Mouse (Mus musculus) CD4-positive, CD25-positive, alpha-beta regulatory T cell, adult 9 weeks (primary cell): ENCODE measurements around the gene Siae. TPM values are rescaled to one million over a fixed set of nuclear protein-coding genes. Genes with fewer than 3 reads are reported as not detected.

Experiments
- polyA plus RNA-seq: library from polyadenylated mRNA; unstranded; fragments of 100-300 nt; shearing (Covaris generic); gene quantifications from one replicate; pipeline ENCODE4 v1.2.1, GENCODE M21; 2017

Siae gene
- 19.7 TPM for polyA plus RNA-seq

GRCm38 (mm10) chr9:37554838-37555748 lies at the start of gene Siae:
Gene Siae (plus strand): TSS chr9:37555698.

GRCm38 (mm10) chr9:37527396-37528224 lies 27.9 kb upstream of the Siae start, which contains the start of gene Esam:
Gene Esam (plus strand): TSS chr9:37528078.

GRCm38 (mm10) chr9:37539170-37540025 lies 16.1 kb upstream of the Siae start, which contains the start of gene Vsig2:
Gene Vsig2 (plus strand): TSS chr9:37539255.

GRCm38 (mm10) chr9:37552536-37553293 lies 2.8 kb upstream of the Siae start, which contains the start of gene Nrgn:
Gene Nrgn (minus strand): TSS chr9:37552904.

GRCm38 (mm10) chr9:37613182-37613910 lies 57.8 kb downstream of the Siae start, which contains the start of gene Spa17:
Gene Spa17 (minus strand): TSS chr9:37613722.

GRCm38 (mm10) chr9:37656931-37657481 lies 101.5 kb downstream of the Siae start, which contains the start of gene Tbrg1:
Gene Tbrg1 (minus strand): TSS chr9:37657312.

GRCm38 (mm10) chr9:37669115-37669514 lies 113.6 kb downstream of the Siae start, which contains the start of gene Panx3:
Gene Panx3 (minus strand): TSS chr9:37669235.

Other genes with a start within 250 kb of the Siae start
- 9.7 TPM for gene Ccdc15, start 207.3 kb upstream of the Siae start, polyA plus RNA-seq
- not detected for gene Hepacam, start 188.3 kb upstream of the Siae start, polyA plus RNA-seq
- not detected for gene Robo4, start 153.8 kb upstream of the Siae start, polyA plus RNA-seq
- not detected for gene Robo3, start 122.5 kb upstream of the Siae start, polyA plus RNA-seq
- gene Msantd2, start 66.4 kb upstream of the Siae start, polyA plus RNA-seq: 5.7 TPM
- not detected for gene Esam, start 27.6 kb upstream of the Siae start, polyA plus RNA-seq
- gene Vsig2, start 16.4 kb upstream of the Siae start, polyA plus RNA-seq: not detected
- 4.8 TPM for gene Nrgn, start 2.8 kb upstream of the Siae start, polyA plus RNA-seq
- 1.2 TPM for gene Spa17, start 58.0 kb downstream of the Siae start, polyA plus RNA-seq
- gene Tbrg1, start 101.6 kb downstream of the Siae start, polyA plus RNA-seq: 174 TPM
- gene Panx3, start 113.5 kb downstream of the Siae start, polyA plus RNA-seq: not detected
- gene Olfr160, start 160.6 kb downstream of the Siae start, polyA plus RNA-seq: not detected
- not detected for gene Olfr874, start 189.4 kb downstream of the Siae start, polyA plus RNA-seq
- gene Olfr875, start 216.2 kb downstream of the Siae start, polyA plus RNA-seq: not detected
- gene Olfr876, start 247.3 kb downstream of the Siae start, polyA plus RNA-seq: 0.07 TPM